Mouse (Mus musculus) C2C12 (cell line): Measurements from ENCODE around the gene Pafah2.

Experiments used
- CEBPB ChIP-seq: IDR thresholded peaks from one replicate; pipeline ENCODE4 v1.6.1; 2011; ENCODE audit warnings: low read depth, mild to moderate bottlenecking, control low read depth, moderate library complexity
- CTCF ChIP-seq: IDR thresholded peaks from one replicate; pipeline ENCODE4 v1.5.1; 2011; ENCODE audit not compliant: control insufficient read depth, insufficient read depth, insufficient read length
- FOSL1 ChIP-seq: IDR thresholded peaks from one replicate; pipeline ENCODE4 v1.8.0; 2011; ENCODE audit warnings: mild to moderate bottlenecking, low read length; ENCODE audit not compliant: poor library complexity, insufficient read depth, severe bottlenecking
- USF1 ChIP-seq: IDR thresholded peaks from one replicate; pipeline ENCODE4 v1.6.1; 2011; ENCODE audit warnings: low read depth, mild to moderate bottlenecking, control low read depth, moderate library complexity

DNA sequence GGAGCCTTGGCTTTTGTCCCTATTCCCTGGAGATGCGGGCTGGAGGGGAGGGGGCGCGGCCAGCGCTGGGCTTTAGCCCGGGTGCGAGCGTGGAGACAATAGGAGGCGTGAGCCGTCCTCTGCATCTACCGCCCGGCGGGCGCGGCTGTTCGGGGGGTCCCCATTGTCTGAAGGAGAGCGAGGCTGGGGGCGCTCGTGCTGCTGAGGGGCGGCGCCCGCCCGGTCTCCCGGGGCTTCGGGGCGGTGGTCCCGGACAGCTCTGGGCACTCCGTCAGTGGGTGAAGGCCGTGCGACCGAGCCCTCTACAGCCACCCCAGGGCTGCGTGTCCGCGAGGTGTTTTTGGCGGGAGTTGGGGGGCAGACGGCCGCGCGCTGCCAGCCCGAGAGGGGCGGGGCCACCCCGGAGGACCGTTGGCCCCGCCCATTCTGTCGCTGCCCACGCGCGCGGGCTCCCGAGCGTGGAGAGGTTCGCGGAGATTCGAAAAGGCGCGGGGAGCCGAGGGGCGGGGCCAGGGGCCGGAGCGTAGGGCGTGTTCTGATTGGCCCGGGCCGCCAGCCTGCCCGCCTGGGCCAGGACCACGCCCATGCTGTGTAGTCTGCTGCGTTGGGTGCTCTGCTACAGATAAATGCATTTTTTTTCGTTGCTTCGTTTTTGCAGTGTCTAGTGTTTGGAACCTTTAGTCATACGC, 72.6 kb downstream of the Pafah2 start:
- no peak for TF ChIP-seq FOSL1
- no peak for TF ChIP-seq CTCF
- TF ChIP-seq CEBPB, result no peak
- no peak for TF ChIP-seq USF1
